Comparison of ENCODE assay signal across 23 mouse cellular contexts in genomic region chr4:105207641-105208040, GRCm38 (mm10). TPM values are rescaled to one million over a fixed set of nuclear protein-coding genes. Genes with fewer than 3 reads are reported as not detected.
DNase-seq lines count a peak whose midpoint lies in the region; ATAC-seq and TF ChIP-seq lines count a peak whose summit lies in the region.
"Had no signal": no experiment of that assay in that cellular context is flagged by ENCODE, and none has a peak within 500 bp of the region (broad histone marks: within the 10 kb centered on the region; RNA-seq: fewer than 3 reads in every experiment).

No protein-coding gene starts in this region.

- peaks cover 25% of the 10 kb centered on the region for H3K4me1 ChIP-seq in heart, adult 2 months (ENCODE audit: control insufficient read depth, insufficient read depth, low read length)
- peaks cover 35% of the 10 kb centered on the region for H3K4me1 ChIP-seq in midbrain, embryonic 10.5 days
- H3K4me1 ChIP-seq in midbrain, embryonic 14.5 days (ENCODE audit: control insufficient read depth, insufficient read depth, low read length): 0 out of 2 replicates have a peak, but pooled peaks cover 6% of the 10 kb centered on the region
- H3K4me1 ChIP-seq in embryonic facial prominence, embryonic 12.5 days: peaks cover 59% of the 10 kb centered on the region
- H3K4me1 ChIP-seq in stomach, postnatal 0 days (replicated peaks; ENCODE audit: control insufficient read depth, insufficient read depth): peaks cover 17% of the 10 kb centered on the region

- TF ChIP-seq POLR2A in heart, adult 2 months (IDR thresholded peaks at IDR 0.05; ENCODE audit: insufficient read depth, low read depth, low read length): no peak

- 92% methylated on average over 4 of the region's 4 CpGs for WGBS in heart, adult 2 months
- 93% methylated on average over 4 of the region's 4 CpGs for WGBS in midbrain, embryonic 10.5 days
- 94% methylated on average over 4 of the region's 4 CpGs for WGBS in midbrain, embryonic 14.5 days
- 86% methylated on average over 4 of the region's 4 CpGs for WGBS in embryonic facial prominence, embryonic 12.5 days
- WGBS in stomach, postnatal 0 days: 85% methylated on average over 4 of the region's 4 CpGs

- no peak overlapping the region for H3K4me2 ChIP-seq in midbrain, embryonic 14.5 days (ENCODE audit: low read length)
- H3K4me2 ChIP-seq in embryonic facial prominence, embryonic 12.5 days (replicated peaks): no peak overlapping the region
- H3K4me2 ChIP-seq in stomach, postnatal 0 days (replicated peaks; ENCODE audit: low read depth): no peak overlapping the region
- H3K4me2 ChIP-seq: embryonic facial prominence, embryonic 13.5 days; hindbrain, embryonic 14.5 days; lung, embryonic 15.5 days had no signal

- H3K36me3 ChIP-seq in heart, adult 2 months (ENCODE audit: control insufficient read depth, insufficient read depth, low read length): peaks cover 24% of the 10 kb centered on the region
- peaks cover 54% of the 10 kb centered on the region for H3K36me3 ChIP-seq in midbrain, embryonic 10.5 days
- peaks cover 11% of the 10 kb centered on the region for H3K36me3 ChIP-seq in midbrain, embryonic 14.5 days (ENCODE audit: control insufficient read depth, insufficient read depth, low read length)
- peaks cover 44% of the 10 kb centered on the region for H3K36me3 ChIP-seq in embryonic facial prominence, embryonic 12.5 days
- peaks cover 17% of the 10 kb centered on the region for H3K36me3 ChIP-seq in stomach, postnatal 0 days (ENCODE audit: control insufficient read depth, insufficient read depth, low read length)

- H3K9me3 ChIP-seq in midbrain, embryonic 10.5 days (replicated peaks): no peaks in the 10 kb centered on the region
- H3K9me3 ChIP-seq in midbrain, embryonic 14.5 days (ENCODE audit: control insufficient read depth, low read length): no peaks in the 10 kb centered on the region
- H3K9me3 ChIP-seq in embryonic facial prominence, embryonic 12.5 days: no peaks in the 10 kb centered on the region
- no peaks in the 10 kb centered on the region for H3K9me3 ChIP-seq in stomach, postnatal 0 days (ENCODE audit: control insufficient read depth, low read length)
- H3K9me3 ChIP-seq: embryonic facial prominence, embryonic 13.5 days; lung, embryonic 15.5 days had no signal

- peaks cover 1% of the 10 kb centered on the region for H3K79me2 ChIP-seq in heart, adult 2 months (replicated peaks; ENCODE audit: control insufficient read depth, insufficient read depth, low read length)

- no peak overlapping the region for H3K4me3 ChIP-seq in heart, adult 2 months
- no peak overlapping the region for H3K4me3 ChIP-seq in midbrain, embryonic 10.5 days
- H3K4me3 ChIP-seq in midbrain, embryonic 14.5 days (replicated peaks; ENCODE audit: low read depth, low read length): no peak overlapping the region
- no peak overlapping the region for H3K4me3 ChIP-seq in embryonic facial prominence, embryonic 12.5 days
- no peak overlapping the region for H3K4me3 ChIP-seq in stomach, postnatal 0 days (ENCODE audit: low read depth, low read length)
- H3K4me3 ChIP-seq: embryonic facial prominence, embryonic 13.5 days; erythroblast, embryonic 14.5 days; lung, embryonic 15.5 days had no signal

- no peak overlapping the region for H3K9ac ChIP-seq in heart, adult 2 months (ENCODE audit: low read depth, low read length)
- no peak overlapping the region for H3K9ac ChIP-seq in midbrain, embryonic 14.5 days (replicated peaks; ENCODE audit: low read length)
- no peak overlapping the region for H3K9ac ChIP-seq in embryonic facial prominence, embryonic 12.5 days
- H3K9ac ChIP-seq in stomach, postnatal 0 days (ENCODE audit: low read length): no peak overlapping the region
- H3K9ac ChIP-seq: embryonic facial prominence, embryonic 13.5 days; hindbrain, embryonic 14.5 days; liver, embryonic 14.5 days; lung, embryonic 15.5 days had no signal

- TF ChIP-seq CTCF in heart, adult 2 months (IDR thresholded peaks at IDR 0.05): no peak
- TF ChIP-seq CTCF in stomach, postnatal 0 days (IDR thresholded peaks at IDR 0.05; ENCODE audit: low read depth): no peak

- peak overlapping the region; percentile 58; the same call in 1 of the 2 replicates for H3K27ac ChIP-seq in heart, adult 2 months
- 0 out of 2 replicates have a peak overlapping the region, but pooled peaks have one; percentile 34 for H3K27ac ChIP-seq in midbrain, embryonic 10.5 days (replicated peaks)
- no peak overlapping the region for H3K27ac ChIP-seq in midbrain, embryonic 14.5 days (replicated peaks; ENCODE audit: low read depth, low read length)
- H3K27ac ChIP-seq in embryonic facial prominence, embryonic 12.5 days: 0 out of 2 replicates have a peak overlapping the region, but pooled peaks have one; percentile 56
- peak overlapping the region; percentile 58 for H3K27ac ChIP-seq in stomach, postnatal 0 days (replicated peaks)
- H3K27ac ChIP-seq: embryonic facial prominence, embryonic 13.5 days; hindbrain, embryonic 14.5 days; liver, embryonic 14.5 days had no signal

- intact Hi-C loops in heart, adult 2 months (cut with DNase I): no loop called here
- intact Hi-C loops in gastrocnemius, postnatal 14 days (cut with DNase I; ENCODE audit: low total_unique reads): no loop called here

- DNase-seq in heart, adult 2 months: no peak
- no peak for DNase-seq in heart, adult 8-10 months (ENCODE audit: low spot score)
- DNase-seq in midbrain, embryonic 10.5 days (ENCODE audit: low spot score): no peak
- no peak for DNase-seq in midbrain, embryonic 14.5 days
- no peak for DNase-seq in stomach, postnatal 0 days (ENCODE audit: low spot score)
- DNase-seq in frontal cortex, postnatal 10 days (ENCODE audit: low spot score in 2 of 2): no peak
- DNase-seq in gastrocnemius, postnatal 14 days: no peak
- DNase-seq: adrenal gland, postnatal 36 days; B cell, adult 2 months; cerebellum, adult 18-20 months; cerebellum, postnatal 14 days; gastrocnemius, postnatal 10 days; kidney, adult 9 months; kidney, postnatal 14 days; layer of hippocampus, postnatal 36 days; lung, postnatal 36 days had no signal

- no peaks in the 10 kb centered on the region for H3K27me3 ChIP-seq in heart, adult 2 months (ENCODE audit: control insufficient read depth, insufficient read depth, low read length)
- no peaks in the 10 kb centered on the region for H3K27me3 ChIP-seq in midbrain, embryonic 10.5 days (ENCODE audit: low read depth, poor library complexity, severe bottlenecking)
- no peaks in the 10 kb centered on the region for H3K27me3 ChIP-seq in midbrain, embryonic 14.5 days (ENCODE audit: control insufficient read depth, insufficient read depth, low read length)
- no peaks in the 10 kb centered on the region for H3K27me3 ChIP-seq in embryonic facial prominence, embryonic 12.5 days
- no peaks in the 10 kb centered on the region for H3K27me3 ChIP-seq in stomach, postnatal 0 days (ENCODE audit: control insufficient read depth, insufficient read depth, low read length)
- H3K27me3 ChIP-seq: embryonic facial prominence, embryonic 13.5 days; lung, embryonic 15.5 days had no signal

- ATAC-seq in midbrain, embryonic 14.5 days (ENCODE audit: low FRiP score, low TSS enrichment): no peak
- no peak for ATAC-seq in embryonic facial prominence, embryonic 12.5 days (ENCODE audit: insufficient number of reproducible peaks, insufficient read depth, low FRiP score, low TSS enrichment)
- ATAC-seq in stomach, postnatal 0 days (ENCODE audit: low FRiP score, low TSS enrichment): no peak
- ATAC-seq: inflammation-experienced regulatory T-cells, adult 6 months had no signal

- no peak for TF ChIP-seq EP300 in heart, adult 2 months (IDR thresholded peaks at IDR 0.05; ENCODE audit: insufficient read depth, low read depth, low read length)
- TF ChIP-seq EP300 in stomach, postnatal 0 days (optimal IDR thresholded peaks at IDR 0.05): no peak

RNA-seq across cellular contexts. Expression of gene Plpp3, which starts 50.5 kb away (rescaled TPM):
- 10 to 100 TPM; 64.8 to 74.0 TPM for total RNA-seq in heart, adult 2 months (2021)
- 76.9 and 92.0 TPM in 2 replicates for polyA plus RNA-seq in heart, adult 2 months (2012; rRNA removed)
- 10 to 100 TPM; 51.8 to 58.4 (median 54.5) TPM for total RNA-seq in heart, adult 8-10 months (2022)
- polyA plus RNA-seq in midbrain, embryonic 10.5 days (2016; fragmentation: Nextera tagmentation; extraction: Ambion mirVana): 44.5 and 55.6 TPM in 2 replicates
- polyA plus RNA-seq in midbrain, embryonic 14.5 days (2014; fragmentation: Nextera tagmentation; extraction: Ambion mirVana): 51.7 and 62.4 TPM in 2 replicates
- polyA plus RNA-seq in embryonic facial prominence, embryonic 12.5 days (2016; fragmentation: Nextera tagmentation; extraction: Ambion mirVana): 115 TPM in 2 replicates
- polyA plus RNA-seq in stomach, postnatal 0 days (2015; fragmentation: Nextera tagmentation; extraction: Ambion mirVana): 60.2 and 64.4 TPM in 2 replicates
- total RNA-seq in gastrocnemius, postnatal 14 days (2021): 10 to 100 TPM; 62.1 to 63.0 TPM
